Mouse (Mus musculus): Measurements from ENCODE around the gene Gna14. TPM values are rescaled to one million over a fixed set of nuclear protein-coding genes. Genes with fewer than 3 reads are reported as not detected.

The Gna14 gene
- polyA plus RNA-seq, 1 experiment from 2014 or later = 0.27 TPM

- DNase-seq (ENCODE audit: low spot score) = no peak
- H3K36me3 ChIP-seq = no peaks in the 10 kb centered on the region
- no peak overlapping the region for H3K27ac ChIP-seq
- no peaks in the 10 kb centered on the region for H3K9me3 ChIP-seq
- 91% methylated on average over 8 of the region's 8 CpGs for WGBS
- no peak overlapping the region for H3K4me3 ChIP-seq
- H3K4me1 ChIP-seq (replicated peaks) = no peaks in the 10 kb centered on the region
- H3K27me3 ChIP-seq (ENCODE audit: insufficient read depth, poor library complexity, severe bottlenecking) = no peaks in the 10 kb centered on the region; the same call in 1 of the 2 replicates
These were observed 144.9 kb downstream of the Gna14 start for GRCm38 (mm10) chr19:16580501-16580900.

- H3K4me3 ChIP-seq = no peak overlapping the region
- no peaks in the 10 kb centered on the region for H3K4me1 ChIP-seq (replicated peaks)
- H3K9me3 ChIP-seq = no peaks in the 10 kb centered on the region
- H3K27ac ChIP-seq = no peak overlapping the region
- H3K36me3 ChIP-seq = no peaks in the 10 kb centered on the region
- DNase-seq (ENCODE audit: low spot score) = no peak
- H3K27me3 ChIP-seq (ENCODE audit: insufficient read depth, poor library complexity, severe bottlenecking) = no peaks in the 10 kb centered on the region; the same call in 1 of the 2 replicates
- 91% methylated on average over 7 of the region's 7 CpGs for WGBS
These were observed 149.0 kb downstream of the Gna14 start for GRCm38 (mm10) chr19:16584546-16584945.

GRCm38 (mm10) chr19:16585379-16585778, 149.8 kb downstream of the Gna14 start:
- Histone ChIP-seq H3K27me3 (ENCODE audit: insufficient read depth, poor library complexity, severe bottlenecking) (no peaks in the 10 kb centered on the region; the same call in 1 of the 2 replicates), H3K9me3 (no peaks in the 10 kb centered on the region), H3K4me3 (no peak overlapping the region), H3K4me1 (replicated peaks) (no peaks in the 10 kb centered on the region), H3K27ac (no peak overlapping the region), H3K36me3 (no peaks in the 10 kb centered on the region)
- WGBS = 16% methylated on average over 3 of the region's 3 CpGs
- no peak for DNase-seq (ENCODE audit: low spot score)

- DNase-seq (ENCODE audit: low spot score) = no peak
- Histone ChIP-seq H3K4me1 (replicated peaks) (peaks cover 4% of the 10 kb centered on the region; the same call in 1 of the 2 replicates), H3K27ac (no peak overlapping the region), H3K9me3 (no peaks in the 10 kb centered on the region), H3K36me3 (no peaks in the 10 kb centered on the region), H3K4me3 (no peak overlapping the region), H3K27me3 (ENCODE audit: insufficient read depth, poor library complexity, severe bottlenecking) (peaks cover 4% of the 10 kb centered on the region; the same call in 1 of the 2 replicates)
- 89% methylated on average over 7 of the region's 7 CpGs for WGBS
These were observed 157.9 kb downstream of the Gna14 start for GRCm38 (mm10) chr19:16593256-16593974.

DNA sequence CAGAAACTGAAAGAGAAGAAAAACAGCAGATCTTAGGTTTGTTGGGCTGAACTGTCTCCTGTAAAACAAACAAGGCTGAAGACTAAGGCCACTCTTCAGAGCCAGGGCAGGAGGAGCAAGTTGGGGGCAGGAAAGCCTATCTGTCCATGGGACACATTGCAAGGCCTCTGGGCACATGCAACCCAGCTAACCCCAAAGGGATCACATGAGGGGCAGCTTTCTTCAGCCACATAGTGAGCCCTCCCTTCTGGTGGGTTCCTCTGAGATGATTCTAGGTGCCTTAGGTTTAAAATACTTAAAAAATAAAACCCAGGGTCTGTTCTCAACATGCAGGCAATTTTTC, 158.4 kb downstream of the Gna14 start:
- H3K27ac ChIP-seq = no peak overlapping the region
- DNase-seq (ENCODE audit: low spot score) = no peak
- H3K9me3 ChIP-seq = no peaks in the 10 kb centered on the region
- no peaks in the 10 kb centered on the region for H3K36me3 ChIP-seq
- peaks cover 9% of the 10 kb centered on the region for H3K4me1 ChIP-seq (replicated peaks)
- no peak overlapping the region for H3K4me3 ChIP-seq
- H3K27me3 ChIP-seq (ENCODE audit: insufficient read depth, poor library complexity, severe bottlenecking) = peaks cover 4% of the 10 kb centered on the region; the same call in 1 of the 2 replicates

DNA sequence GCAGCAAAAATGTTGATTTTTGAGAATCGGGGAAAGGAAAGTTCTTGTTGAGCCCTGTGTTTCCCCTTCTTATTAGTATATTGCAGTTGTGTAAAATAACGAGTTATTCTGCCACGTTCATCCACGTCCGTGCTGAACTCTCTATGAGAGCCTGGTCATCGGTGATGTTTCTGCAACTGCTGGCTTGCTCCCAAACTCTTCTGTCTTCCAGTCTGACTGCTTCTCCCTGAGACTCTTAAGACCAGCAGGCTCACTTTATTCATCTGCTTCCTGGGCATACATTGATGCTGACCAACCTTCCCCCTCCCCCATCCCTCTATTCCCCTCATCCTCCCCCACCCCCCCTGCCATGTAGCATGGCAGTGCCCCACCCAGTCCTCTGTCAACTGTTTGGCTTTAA, 161.7 kb downstream of the Gna14 start:
- no peak overlapping the region for H3K4me3 ChIP-seq
- WGBS = 91% methylated on average over 6 of the region's 6 CpGs
- H3K27ac ChIP-seq = no peak overlapping the region
- H3K27me3 ChIP-seq (ENCODE audit: insufficient read depth, poor library complexity, severe bottlenecking) = peaks cover 4% of the 10 kb centered on the region; the same call in 1 of the 2 replicates
- DNase-seq (ENCODE audit: low spot score) = no peak
- H3K36me3 ChIP-seq = no peaks in the 10 kb centered on the region
- H3K9me3 ChIP-seq = no peaks in the 10 kb centered on the region
- peaks cover 12% of the 10 kb centered on the region for H3K4me1 ChIP-seq (replicated peaks)

DNA sequence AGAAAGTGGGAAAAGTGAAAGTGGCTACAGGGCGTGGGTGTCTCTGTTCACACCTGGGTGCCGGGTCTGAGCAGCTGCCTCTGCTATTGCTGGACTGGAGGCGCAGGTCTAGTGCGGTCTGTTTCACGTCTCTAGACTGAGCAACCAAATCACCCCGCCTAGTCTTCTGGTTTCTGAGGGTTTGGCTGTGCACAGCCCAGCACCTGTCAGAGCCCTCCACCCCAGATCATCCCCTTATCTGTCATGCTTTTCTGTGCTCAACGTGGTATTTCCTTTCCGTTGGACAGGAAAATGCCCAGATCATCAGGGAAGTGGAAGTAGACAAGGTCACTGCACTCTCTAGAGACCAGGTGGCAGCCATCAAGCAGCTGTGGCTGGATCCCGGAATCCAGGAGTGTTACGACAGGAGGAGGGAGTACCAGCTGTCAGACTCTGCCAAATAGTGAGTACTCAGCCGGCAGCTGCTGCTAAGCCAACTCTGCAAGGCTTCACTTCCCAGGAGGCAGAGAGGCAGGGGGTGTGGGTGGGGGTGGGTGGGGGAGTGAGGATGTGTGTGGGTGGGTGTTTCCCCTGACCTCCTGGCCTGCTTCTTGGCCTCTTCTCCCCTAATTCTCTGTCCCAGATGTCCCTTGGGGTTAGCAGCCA, 163.2 kb downstream of the Gna14 start:
- Histone ChIP-seq H3K27me3 (ENCODE audit: insufficient read depth, poor library complexity, severe bottlenecking) (peaks cover 4% of the 10 kb centered on the region; the same call in 1 of the 2 replicates), H3K36me3 (no peaks in the 10 kb centered on the region), H3K4me1 (replicated peaks) (peaks cover 12% of the 10 kb centered on the region), H3K4me3 (no peak overlapping the region), H3K27ac (no peak overlapping the region), H3K9me3 (no peaks in the 10 kb centered on the region)
- peak; percentile 38 for DNase-seq (ENCODE audit: low spot score)
- WGBS = 55% methylated on average over 11 of the region's 11 CpGs

- peaks cover 4% of the 10 kb centered on the region; the same call in 1 of the 2 replicates for H3K27me3 ChIP-seq (ENCODE audit: insufficient read depth, poor library complexity, severe bottlenecking)
- no peak overlapping the region for H3K27ac ChIP-seq
- DNase-seq (ENCODE audit: low spot score) = peak; percentile 74
- no peak overlapping the region for H3K4me3 ChIP-seq
- no peaks in the 10 kb centered on the region for H3K9me3 ChIP-seq
- peaks cover 12% of the 10 kb centered on the region for H3K4me1 ChIP-seq (replicated peaks)
- WGBS = 21% methylated on average over 9 of the region's 9 CpGs
- no peaks in the 10 kb centered on the region for H3K36me3 ChIP-seq
These were observed 163.9 kb downstream of the Gna14 start for GRCm38 (mm10) chr19:16599298-16599970.

GRCm38 (mm10) chr19:16602026-16602425, 166.5 kb downstream of the Gna14 start:
- H3K4me3 ChIP-seq = no peak overlapping the region
- DNase-seq (ENCODE audit: low spot score) = no peak
- 90% methylated on average over 8 of the region's 8 CpGs for WGBS
- H3K4me1 ChIP-seq (replicated peaks) = peaks cover 12% of the 10 kb centered on the region
- H3K36me3 ChIP-seq = no peaks in the 10 kb centered on the region
- no peak overlapping the region for H3K27ac ChIP-seq
- no peaks in the 10 kb centered on the region for H3K9me3 ChIP-seq
- H3K27me3 ChIP-seq (ENCODE audit: insufficient read depth, poor library complexity, severe bottlenecking) = peaks cover 4% of the 10 kb centered on the region; the same call in 1 of the 2 replicates

GRCm38 (mm10) chr19:16607634-16608033, 172.1 kb downstream of the Gna14 start:
- Histone ChIP-seq H3K4me1 (replicated peaks) (no peaks in the 10 kb centered on the region), H3K27ac (no peak overlapping the region), H3K36me3 (no peaks in the 10 kb centered on the region), H3K9me3 (no peaks in the 10 kb centered on the region), H3K27me3 (ENCODE audit: insufficient read depth, poor library complexity, severe bottlenecking) (no peaks in the 10 kb centered on the region), H3K4me3 (no peak overlapping the region)
- 92% methylated on average over 6 of the region's 6 CpGs for WGBS
- DNase-seq (ENCODE audit: low spot score) = no peak

DNA sequence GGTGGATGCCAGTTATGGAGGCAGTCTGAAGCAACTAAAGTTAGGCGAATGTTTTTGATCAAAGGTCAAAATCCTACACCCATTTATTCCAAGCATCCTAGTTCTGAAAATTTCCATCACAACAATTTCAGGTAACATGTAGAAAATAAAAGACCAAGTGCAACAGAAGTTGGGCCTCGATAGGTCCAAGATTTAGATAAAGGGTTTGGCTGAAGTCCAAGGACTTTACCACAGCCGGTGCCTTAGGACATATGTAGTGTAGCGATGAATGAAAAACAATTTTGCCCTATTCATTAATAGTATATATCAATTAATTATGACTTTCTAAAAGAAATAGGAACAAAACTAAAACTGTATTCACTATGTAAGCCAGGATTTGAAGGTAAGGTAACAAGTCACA, 187.6 kb downstream of the Gna14 start:
- Histone ChIP-seq H3K4me3 (no peak overlapping the region), H3K27ac (no peak overlapping the region), H3K9me3 (no peaks in the 10 kb centered on the region), H3K27me3 (ENCODE audit: insufficient read depth, poor library complexity, severe bottlenecking) (no peaks in the 10 kb centered on the region), H3K36me3 (no peaks in the 10 kb centered on the region), H3K4me1 (replicated peaks) (peaks cover 10% of the 10 kb centered on the region)
- 95% methylated on average over 4 of the region's 4 CpGs for WGBS
- DNase-seq (ENCODE audit: low spot score) = no peak

- Histone ChIP-seq H3K4me1 (replicated peaks) (peaks cover 10% of the 10 kb centered on the region), H3K27me3 (ENCODE audit: insufficient read depth, poor library complexity, severe bottlenecking) (no peaks in the 10 kb centered on the region), H3K4me3 (no peak overlapping the region), H3K36me3 (no peaks in the 10 kb centered on the region), H3K9me3 (no peaks in the 10 kb centered on the region), H3K27ac (no peak overlapping the region)
- DNase-seq (ENCODE audit: low spot score) = no peak
These were observed 189.4 kb downstream of the Gna14 start for GRCm38 (mm10) chr19:16624994-16625393.

Measured in hindbrain, embryonic 10.5 days (tissue).